Mouse (Mus musculus): ENCODE results near the gene Slc7a12. TPM values are rescaled to one million over a fixed set of nuclear protein-coding genes. Genes with fewer than 3 reads are reported as not detected.

Slc7a12 gene
- total RNA-seq (2022) = not detected

DNA sequence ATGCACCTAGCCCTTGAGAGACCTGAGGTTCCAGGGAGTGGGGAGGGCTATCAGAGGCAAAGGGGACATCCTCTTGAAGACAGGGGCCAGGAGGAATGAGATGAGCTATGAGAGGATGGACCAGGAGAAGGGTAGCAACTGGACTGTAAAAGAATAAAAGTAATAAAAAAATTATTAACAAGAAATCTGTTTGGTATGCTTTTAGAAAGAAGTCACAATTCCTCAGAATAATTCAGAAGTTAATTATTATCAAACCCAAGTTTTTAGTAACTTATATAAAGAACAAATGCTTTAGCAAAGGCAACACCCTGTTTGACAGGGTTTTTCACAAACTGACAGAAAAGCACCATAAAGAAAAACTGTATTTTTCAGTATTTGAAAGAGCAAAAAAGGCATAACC, at the start of gene Slc7a12:
TSS of gene Slc7a12 (plus strand) at position 301 of the 400 bp plus-strand sequence.
- DNase-seq (ENCODE audit: low spot score in 2 of 2) = no peak

DNA sequence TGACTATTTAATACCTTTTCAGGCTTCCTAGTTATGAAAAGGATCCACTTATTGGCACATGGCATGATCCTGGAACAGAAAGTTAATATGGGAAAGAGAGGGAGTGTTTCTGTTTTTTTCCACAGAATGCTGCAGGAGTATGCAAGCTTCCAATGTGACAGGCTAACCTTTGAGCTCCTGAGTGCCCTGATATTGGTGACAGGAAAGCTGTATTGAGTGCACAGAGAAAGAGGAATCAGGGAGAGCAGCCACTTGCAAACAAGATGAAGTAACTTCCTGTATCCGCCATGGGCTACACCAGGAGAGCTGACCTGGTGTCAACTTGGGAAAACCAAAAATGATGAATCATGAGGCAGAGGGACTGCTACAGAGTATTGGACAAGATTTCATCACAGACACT, 48.1 kb upstream of the Slc7a12 start:
- no peak for DNase-seq (ENCODE audit: low spot score in 2 of 2)

DNA sequence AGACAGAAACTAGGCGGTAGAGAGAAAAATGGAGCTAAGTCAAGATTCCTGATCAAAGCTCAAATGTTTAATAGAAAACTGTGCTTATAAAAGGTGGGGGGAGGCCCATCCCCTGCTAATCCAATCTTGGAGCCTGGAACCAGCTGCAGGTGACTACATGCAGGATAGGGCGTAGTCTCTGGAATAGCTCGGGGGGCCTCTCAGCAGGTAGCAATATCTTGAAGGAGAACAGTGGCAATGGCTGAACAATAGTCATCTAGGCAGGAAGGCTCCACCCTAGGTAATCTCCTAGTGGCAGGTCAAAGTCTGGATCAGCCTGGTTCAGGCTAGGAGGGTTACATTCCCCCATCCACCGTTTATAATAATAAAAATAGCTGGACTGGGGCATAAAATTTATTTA, 34.5 kb upstream of the Slc7a12 start:
- no peak for DNase-seq (ENCODE audit: low spot score in 2 of 2)

DNA sequence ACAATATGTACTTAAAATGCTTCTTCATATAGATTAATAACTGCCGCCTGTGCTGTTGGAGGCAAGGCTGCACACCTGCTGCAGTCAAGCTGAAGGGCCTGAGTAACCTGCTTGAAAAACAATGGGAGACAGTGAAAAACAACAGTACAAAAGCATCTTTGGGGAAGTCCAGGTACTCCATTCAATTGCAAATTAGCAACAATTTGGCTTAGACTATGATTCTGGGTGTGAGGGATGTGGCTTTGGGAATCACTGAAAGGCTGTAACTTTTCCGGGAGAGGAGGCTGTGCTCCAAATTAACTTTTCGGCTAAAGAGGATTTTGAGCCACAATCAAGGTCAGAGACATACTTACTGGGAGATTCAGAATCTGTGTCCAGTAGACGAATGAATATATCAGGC, 33.8 kb upstream of the Slc7a12 start:
- no peak for DNase-seq (ENCODE audit: low spot score in 2 of 2)

Other genes starting within 250 kb of the Slc7a12 start
- 10 to 100 TPM; 83.4 to 94.1 (median 90.6) TPM for gene 1810022K09Rik, start 130.6 kb downstream of the Slc7a12 start, total RNA-seq (2022)
- gene Car13, start 161.0 kb downstream of the Slc7a12 start, total RNA-seq (2022) = 1 to 10 TPM; 1.3 to 1.7 (median 1.5) TPM

Measured in left cerebral cortex, adult 8-10 months (tissue).